Mouse (Mus musculus) hindbrain, embryonic 12.5 days (tissue): ENCODE measurements around the gene Dtnb. TPM values are rescaled to one million over a fixed set of nuclear protein-coding genes. Genes with fewer than 3 reads are reported as not detected.

Source experiments
- ATAC-seq: fragments of 200-750 bp; cut with Nextera tagmentation; 2 replicates; pipeline ENCODE4 v1.8.0; 2017; ENCODE audit warnings: moderate TSS enrichment; ENCODE audit not compliant: low FRiP score
- H3K27ac ChIP-seq: fragments of 300-500 bp; sonication (generic); 2 replicates; pipeline ENCODE4 v1.5.1; 2016; ENCODE audit warnings: mild to moderate bottlenecking
- H3K27me3 ChIP-seq: fragments of 300-500 bp; sonication (generic); 2 replicates; pipeline ENCODE4 v1.6.1; 2016; ENCODE audit warnings: mild to moderate bottlenecking
- H3K36me3 ChIP-seq: fragments of 300-500 bp; sonication (generic); 2 replicates; pipeline ENCODE4 v1.6.1; 2016; ENCODE audit warnings: mild to moderate bottlenecking
- H3K4me1 ChIP-seq: fragments of 300-500 bp; sonication (generic); 2 replicates; pipeline ENCODE4 v1.6.1; 2016
- H3K4me2 ChIP-seq: fragments of 300-500 bp; sonication (generic); replicated peaks from 2 replicates; pipeline ENCODE4 v1.6.1; 2016; ENCODE audit warnings: mild to moderate bottlenecking
- H3K4me3 ChIP-seq: fragments of 300-500 bp; sonication (generic); 2 replicates; pipeline ENCODE4 v1.5.1; 2016; ENCODE audit warnings: mild to moderate bottlenecking
- H3K9ac ChIP-seq: fragments of 300-500 bp; sonication (generic); 2 replicates; pipeline ENCODE4 v1.6.1; 2016; ENCODE audit warnings: mild to moderate bottlenecking, moderate library complexity
- H3K9me3 ChIP-seq: fragments of 300-500 bp; sonication (generic); replicated peaks from 2 replicates; pipeline ENCODE4 v1.6.1; 2016; ENCODE audit warnings: mild to moderate bottlenecking
- WGBS: fragments of 180-500 bp; shearing (Covaris S2); methylation state at CpG from one replicate; pipeline ENCODE4 v1.1.7; 2016; 5-methylcytosine and 5-hydroxymethylcytosine counted together
- polyA plus RNA-seq: library from polyadenylated mRNA; unstranded; fragments of >200 nt; fragmentation: Nextera tagmentation; extraction: Ambion mirVana; gene quantifications from 2 replicates; pipeline ENCODE4 v1.2.1, GENCODE M21; 2016

The Dtnb gene
- polyA plus RNA-seq, 1 experiment from 2014 or later: 44.3 TPM

DNA sequence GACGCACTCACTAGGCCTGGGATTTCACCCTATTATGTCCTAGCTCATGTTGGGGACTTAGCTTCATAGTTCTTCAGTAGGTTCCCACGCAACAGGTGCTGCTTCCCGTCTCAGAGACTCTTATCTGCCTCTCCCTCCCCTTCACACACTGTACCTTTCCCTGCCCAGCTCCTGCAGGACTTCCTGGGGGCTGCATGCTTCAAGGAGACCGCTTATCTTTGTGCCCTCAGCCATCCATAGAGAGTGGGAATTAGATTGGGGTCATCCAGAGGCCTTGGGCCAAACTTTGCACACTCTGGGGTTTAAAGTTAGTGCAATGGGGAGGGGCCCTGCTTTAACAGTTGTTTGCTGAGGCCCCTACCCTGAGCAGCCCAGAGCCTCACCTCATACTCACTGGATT, 212.5 kb downstream of the Dtnb start:
- Histone ChIP-seq H3K9ac (no peak overlapping the region), H3K27me3 (no peaks in the 10 kb centered on the region), H3K4me3 (no peak overlapping the region), H3K4me2 (no peak overlapping the region), H3K27ac (no peak overlapping the region), H3K4me1 (peaks cover 48% of the 10 kb centered on the region), H3K36me3 (no peaks in the 10 kb centered on the region), H3K9me3 (no peaks in the 10 kb centered on the region)
- no peak for ATAC-seq
- 78% methylated on average over 4 of the region's 4 CpGs for WGBS

DNA sequence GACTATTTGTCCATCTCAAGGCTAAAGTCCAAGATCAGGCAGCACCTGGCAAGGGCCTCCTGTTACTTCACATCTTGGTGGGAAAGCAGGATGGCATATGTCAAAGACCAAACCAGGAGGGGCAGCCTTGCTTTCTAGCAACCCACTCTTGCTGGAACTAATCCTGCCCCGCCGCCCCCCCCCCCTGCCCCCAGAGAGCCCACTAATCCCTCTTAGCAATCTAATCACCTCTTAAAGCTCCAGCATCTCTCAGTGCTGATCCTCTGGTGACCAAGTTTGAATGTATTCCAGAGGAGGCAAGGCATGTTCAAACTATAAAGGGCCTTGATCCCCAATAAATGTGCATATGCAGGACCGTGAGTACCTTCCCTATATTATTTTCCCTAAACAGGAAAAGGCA, 214.9 kb downstream of the Dtnb start:
- no peak overlapping the region for H3K9ac ChIP-seq
- no peak overlapping the region for H3K27ac ChIP-seq
- WGBS: 39% methylated on average over 3 of the region's 3 CpGs
- H3K36me3 ChIP-seq: no peaks in the 10 kb centered on the region
- no peak overlapping the region for H3K4me3 ChIP-seq
- H3K4me1 ChIP-seq: peaks cover 28% of the 10 kb centered on the region
- H3K27me3 ChIP-seq: no peaks in the 10 kb centered on the region
- H3K9me3 ChIP-seq: no peaks in the 10 kb centered on the region
- H3K4me2 ChIP-seq: no peak overlapping the region
- ATAC-seq: no peak

DNA sequence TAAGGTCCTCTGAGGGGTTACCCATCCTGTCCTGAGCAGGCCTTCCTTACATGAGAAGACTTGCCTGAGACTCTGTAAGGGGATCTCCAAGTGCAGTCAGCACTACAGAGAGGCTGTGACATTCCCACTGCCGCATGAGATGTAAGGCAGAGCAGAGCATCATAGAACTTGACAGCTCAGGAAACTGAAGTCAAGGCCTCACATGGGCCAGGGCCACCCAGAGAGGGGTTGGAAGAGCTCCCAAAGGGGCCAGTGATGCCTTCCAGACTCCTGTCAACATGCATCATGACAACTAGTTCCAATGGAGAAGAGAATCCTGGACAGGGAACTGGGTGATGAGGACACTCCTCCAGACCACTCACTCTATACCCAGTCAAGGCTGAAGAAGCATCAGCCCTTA, 215.4 kb downstream of the Dtnb start:
- Histone ChIP-seq H3K9me3 (no peaks in the 10 kb centered on the region), H3K4me2 (no peak overlapping the region), H3K4me1 (peaks cover 29% of the 10 kb centered on the region), H3K9ac (no peak overlapping the region), H3K27me3 (no peaks in the 10 kb centered on the region), H3K27ac (no peak overlapping the region), H3K36me3 (no peaks in the 10 kb centered on the region), H3K4me3 (no peak overlapping the region)
- WGBS: 59% methylated on average over 1 of the region's 1 CpGs
- ATAC-seq: no peak

DNA sequence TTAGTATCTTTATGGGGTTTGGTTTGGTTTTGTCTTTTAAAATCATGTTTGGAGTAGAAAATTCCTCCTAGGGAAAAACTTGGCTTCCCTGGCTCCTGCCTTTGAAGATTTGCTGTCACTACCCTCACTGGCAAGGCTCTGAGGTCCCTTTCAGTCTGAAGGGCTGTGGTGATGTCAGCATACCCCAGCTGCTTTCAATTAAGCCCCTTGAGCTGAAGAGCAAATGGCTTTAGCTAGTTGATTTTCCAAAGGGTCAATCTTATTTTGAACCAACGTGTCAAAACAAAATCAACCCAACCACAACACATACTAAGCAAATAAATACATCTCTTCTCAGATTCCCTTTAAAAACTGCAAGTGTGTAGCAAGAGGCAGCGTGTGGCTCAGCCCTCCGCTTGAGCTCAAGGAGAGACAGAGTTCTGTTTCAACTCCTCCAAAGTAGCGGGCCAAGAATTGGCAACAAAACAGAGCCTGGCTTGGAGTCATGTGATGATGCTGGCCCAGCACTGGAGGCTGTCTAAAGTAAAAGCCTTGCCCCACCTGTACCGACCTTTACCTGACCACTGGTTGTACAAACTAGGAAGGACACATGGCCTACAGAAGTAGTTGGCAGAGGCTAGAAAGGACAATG, 216.4 kb downstream of the Dtnb start:
- Histone ChIP-seq H3K9me3 (no peaks in the 10 kb centered on the region), H3K4me2 (no peak overlapping the region), H3K9ac (no peak overlapping the region), H3K4me1 (peaks cover 20% of the 10 kb centered on the region), H3K27me3 (no peaks in the 10 kb centered on the region), H3K4me3 (no peak overlapping the region), H3K36me3 (no peaks in the 10 kb centered on the region), H3K27ac (0 out of 2 replicates have a peak overlapping the region, but pooled peaks have one; percentile 25)
- WGBS: 65% methylated on average over 5 of the region's 5 CpGs
- no peak for ATAC-seq

DNA sequence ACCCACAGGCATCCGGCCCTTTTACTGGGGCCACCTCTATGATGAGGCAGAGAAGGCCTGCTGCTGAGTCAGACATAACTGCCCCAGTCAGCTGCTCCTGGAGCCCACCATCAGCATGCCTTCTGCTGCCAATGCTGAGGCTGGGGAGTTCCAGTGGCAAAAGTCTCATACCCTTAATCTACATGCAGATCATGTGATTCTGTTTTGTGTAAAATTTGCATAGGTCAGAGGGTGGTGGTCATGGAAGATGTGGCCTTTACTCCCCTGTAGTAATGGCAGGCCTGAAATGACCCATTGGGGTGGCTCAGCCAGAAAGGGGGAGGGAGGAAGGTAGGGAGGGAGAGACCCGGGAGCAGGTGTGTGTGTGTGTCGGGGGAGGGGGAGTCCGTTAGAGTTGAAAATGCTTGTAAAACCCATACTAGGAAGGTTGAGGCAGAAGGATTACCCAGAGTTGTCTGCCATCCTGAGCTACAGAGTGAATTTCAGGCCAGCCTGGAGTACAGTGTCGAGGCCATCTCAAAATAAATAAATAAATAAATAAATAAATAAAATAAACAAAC, 217.5 kb downstream of the Dtnb start:
- H3K4me3 ChIP-seq: no peak overlapping the region
- H3K36me3 ChIP-seq: no peaks in the 10 kb centered on the region
- no peak overlapping the region for H3K27ac ChIP-seq
- H3K9me3 ChIP-seq: no peaks in the 10 kb centered on the region
- no peak overlapping the region for H3K4me2 ChIP-seq
- H3K4me1 ChIP-seq: peaks cover 15% of the 10 kb centered on the region
- WGBS: 69% methylated on average over 5 of the region's 5 CpGs
- no peak for ATAC-seq
- no peaks in the 10 kb centered on the region for H3K27me3 ChIP-seq
- no peak overlapping the region for H3K9ac ChIP-seq

DNA sequence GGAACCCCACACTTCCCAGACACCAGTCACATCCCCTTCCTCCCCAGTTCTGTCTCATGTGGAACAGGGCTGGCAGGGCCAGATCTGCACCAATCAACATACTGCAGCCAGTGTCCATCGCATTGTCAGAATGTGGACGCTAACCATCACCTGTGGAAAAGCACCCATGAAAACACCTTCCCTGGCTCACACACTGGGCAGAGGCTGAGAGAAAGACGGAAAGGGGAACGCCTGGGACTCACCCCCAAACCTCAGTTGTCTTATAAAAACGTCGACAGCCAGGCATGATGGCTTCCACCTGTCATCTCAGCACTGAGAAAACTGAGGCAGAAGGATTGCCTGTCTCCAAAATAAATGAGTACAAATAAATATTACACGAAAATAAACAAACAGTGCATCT, 219.1 kb downstream of the Dtnb start:
- no peak overlapping the region for H3K9ac ChIP-seq
- H3K4me3 ChIP-seq: no peak overlapping the region
- H3K27ac ChIP-seq: no peak overlapping the region
- H3K4me2 ChIP-seq: peak overlapping the region; percentile 59
- H3K36me3 ChIP-seq: no peaks in the 10 kb centered on the region
- 61% methylated on average over 7 of the region's 7 CpGs for WGBS
- ATAC-seq: peak; percentile 24; the same call in 1 of the 2 replicates
- peaks cover 12% of the 10 kb centered on the region for H3K4me1 ChIP-seq
- no peaks in the 10 kb centered on the region for H3K9me3 ChIP-seq
- no peaks in the 10 kb centered on the region for H3K27me3 ChIP-seq

DNA sequence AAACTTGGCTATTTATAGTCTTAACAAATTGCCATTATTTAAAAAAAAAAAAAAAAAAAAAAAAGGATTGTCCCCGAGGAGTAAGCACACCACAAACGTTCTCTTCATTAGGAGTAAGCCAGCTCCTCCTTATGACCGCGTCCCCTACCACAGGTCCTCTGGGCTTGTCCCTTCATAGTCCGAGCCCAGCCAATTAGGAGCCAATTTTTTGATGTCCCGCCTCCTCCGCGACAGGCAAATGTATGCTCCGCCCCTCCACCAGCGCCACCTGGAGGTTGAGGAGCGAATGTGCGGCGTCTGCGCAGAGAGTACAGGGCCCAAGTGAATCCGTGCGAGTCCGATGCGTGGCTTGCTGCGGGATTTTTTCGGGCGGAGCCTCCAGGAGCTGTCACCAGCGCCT, 219.6 kb downstream of the Dtnb start:
- peaks cover 12% of the 10 kb centered on the region for H3K4me1 ChIP-seq
- H3K36me3 ChIP-seq: no peaks in the 10 kb centered on the region
- no peak overlapping the region for H3K27ac ChIP-seq
- H3K4me3 ChIP-seq: peak overlapping the region; percentile 30
- WGBS: 1% methylated on average over 22 of the region's 22 CpGs
- H3K27me3 ChIP-seq: no peaks in the 10 kb centered on the region
- no peaks in the 10 kb centered on the region for H3K9me3 ChIP-seq
- H3K9ac ChIP-seq: peak overlapping the region; percentile 49; the same call in 1 of the 2 replicates
- peak overlapping the region; percentile 59 for H3K4me2 ChIP-seq
- peak; percentile 90 for ATAC-seq

DNA sequence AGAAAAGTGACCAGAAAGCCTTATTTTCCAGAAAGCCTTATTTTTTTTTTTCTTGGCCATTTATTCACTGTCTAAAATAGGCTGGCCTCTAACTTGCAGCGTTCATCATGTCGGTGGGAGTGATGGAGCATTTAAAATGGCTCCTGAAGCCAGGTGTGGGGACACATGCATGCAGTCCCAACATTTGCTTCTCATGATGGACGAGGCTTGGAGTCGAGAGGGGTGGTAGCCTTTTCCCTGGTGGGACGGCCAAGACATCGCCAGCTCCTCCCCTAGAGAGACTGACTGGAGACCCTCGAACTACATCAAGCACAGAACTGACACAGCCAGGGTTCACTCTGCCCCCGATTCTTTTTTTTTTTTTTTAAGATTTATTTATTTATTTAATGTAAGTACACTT, 220.1 kb downstream of the Dtnb start:
- peak; percentile 34; the same call in 1 of the 2 replicates for ATAC-seq
- Histone ChIP-seq H3K9me3 (no peaks in the 10 kb centered on the region), H3K4me3 (peak overlapping the region; percentile 30), H3K4me2 (peak overlapping the region; percentile 59), H3K4me1 (peaks cover 12% of the 10 kb centered on the region), H3K27me3 (no peaks in the 10 kb centered on the region), H3K27ac (no peak overlapping the region), H3K9ac (peak overlapping the region; percentile 49; the same call in 1 of the 2 replicates), H3K36me3 (no peaks in the 10 kb centered on the region)
- 22% methylated on average over 8 of the region's 8 CpGs for WGBS

DNA sequence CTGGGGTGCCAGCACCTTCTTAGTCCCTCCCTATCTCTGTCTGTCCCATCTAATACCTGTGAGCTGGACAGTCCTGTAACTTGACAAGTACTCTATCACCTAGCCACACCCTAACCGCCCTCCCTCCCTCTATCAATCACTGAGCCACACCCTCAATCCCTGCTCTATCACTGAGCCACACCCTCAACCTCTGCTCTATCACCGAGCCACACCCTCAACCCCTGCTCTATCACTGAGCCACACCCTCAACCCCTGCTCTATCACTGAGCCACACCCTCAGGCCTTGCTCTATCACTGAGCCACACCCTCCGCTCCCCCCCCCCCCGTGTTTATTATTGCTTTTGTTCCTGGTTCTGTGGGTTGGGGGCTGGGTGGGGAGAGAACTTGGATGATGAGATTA, 223.4 kb downstream of the Dtnb start:
- ATAC-seq: no peak
- no peak overlapping the region for H3K4me3 ChIP-seq
- 45% methylated on average over 4 of the region's 4 CpGs for WGBS
- H3K4me2 ChIP-seq: no peak overlapping the region
- H3K9me3 ChIP-seq: no peaks in the 10 kb centered on the region
- H3K36me3 ChIP-seq: no peaks in the 10 kb centered on the region
- H3K4me1 ChIP-seq: peaks cover 3% of the 10 kb centered on the region; the same call in 1 of the 2 replicates
- no peaks in the 10 kb centered on the region for H3K27me3 ChIP-seq
- no peak overlapping the region for H3K9ac ChIP-seq
- H3K27ac ChIP-seq: no peak overlapping the region

DNA sequence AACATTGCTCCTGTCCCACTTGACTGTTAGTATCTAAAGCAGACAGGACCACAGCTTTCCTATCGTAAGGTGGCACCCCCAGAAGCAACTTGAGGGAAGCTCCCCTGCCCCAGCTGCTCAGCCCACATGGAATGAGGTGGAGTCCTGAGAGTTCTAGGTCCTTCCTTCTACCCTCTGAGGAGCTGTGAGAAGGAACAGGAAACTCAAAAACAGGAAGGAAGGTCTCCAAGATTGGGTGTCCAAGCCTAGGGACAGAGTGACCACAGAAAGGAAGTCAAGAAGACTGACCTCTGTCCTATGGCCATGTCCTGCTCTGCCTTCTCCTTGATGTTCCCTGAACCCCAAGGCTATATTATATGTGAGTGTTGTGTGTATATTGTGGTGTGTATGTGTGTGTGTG, 227.4 kb downstream of the Dtnb start:
- no peak for ATAC-seq
- Histone ChIP-seq H3K27me3 (peaks cover 11% of the 10 kb centered on the region; the same call in 1 of the 2 replicates), H3K27ac (no peak overlapping the region), H3K9me3 (no peaks in the 10 kb centered on the region), H3K9ac (no peak overlapping the region), H3K4me2 (no peak overlapping the region), H3K4me1 (no peaks in the 10 kb centered on the region), H3K4me3 (no peak overlapping the region), H3K36me3 (no peaks in the 10 kb centered on the region)
- WGBS: 91% methylated on average over 1 of the region's 1 CpGs

DNA sequence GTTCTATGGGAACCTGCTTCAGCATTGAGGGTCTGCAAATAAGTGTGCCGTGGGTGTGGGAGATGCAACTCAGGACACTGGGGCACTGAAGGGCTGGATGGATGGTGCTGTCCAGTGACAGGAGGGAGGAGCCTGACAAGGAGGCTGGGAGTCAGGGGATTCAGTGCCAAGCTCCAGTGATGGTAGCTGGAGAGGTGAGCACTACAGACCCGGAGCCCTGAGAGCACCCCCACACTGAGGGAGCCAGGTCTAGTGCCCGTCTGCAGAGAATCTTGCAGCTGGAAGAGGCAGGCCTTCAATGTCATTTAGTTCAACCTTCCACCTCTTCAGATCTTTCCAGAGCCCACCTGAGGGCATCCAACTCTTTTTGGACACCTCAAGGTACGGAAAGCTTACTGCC, 233.7 kb downstream of the Dtnb start, which contains the start of gene Dnmt3a:
Gene Dnmt3a (plus strand): TSS at position 156 of the 400 bp plus-strand sequence.
- Histone ChIP-seq H3K9ac (peak within 1 kb of the TSS; percentile 91), H3K9me3 (no peaks in the 10 kb centered on the region), H3K27ac (peak within 1 kb of the TSS; percentile 91), H3K4me3 (peak within 1 kb of the TSS; percentile 97), H3K36me3 (no peaks in the 10 kb centered on the region), H3K4me2 (peak within 1 kb of the TSS; percentile 75), H3K4me1 (peaks cover 31% of the 10 kb centered on the region), H3K27me3 (peaks cover 11% of the 10 kb centered on the region; the same call in 1 of the 2 replicates)
- peak; percentile 18 for ATAC-seq
- WGBS: 23% methylated on average over 4 of the region's 4 CpGs

DNA sequence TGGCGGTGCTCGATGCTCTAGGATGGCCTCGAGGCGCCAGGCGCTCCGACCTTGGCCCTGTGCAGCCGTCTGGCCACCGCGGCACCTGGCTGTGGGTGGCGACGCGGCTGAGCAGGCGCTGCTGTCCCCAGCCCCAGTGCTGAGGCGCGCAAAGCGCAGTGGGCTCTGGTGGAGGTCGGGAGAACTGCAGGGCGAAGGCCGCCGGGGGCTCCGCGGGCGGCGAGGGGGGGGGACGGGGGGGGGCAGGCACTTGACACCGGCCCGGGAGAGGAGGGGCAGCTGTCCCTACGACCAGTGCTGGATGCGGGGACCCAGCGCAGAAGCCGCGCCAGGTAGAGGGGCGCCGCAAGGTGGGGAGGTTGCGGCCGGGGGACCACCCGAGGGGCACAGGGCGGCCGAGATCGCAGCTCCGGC, 234.1 kb downstream of the Dtnb start:
- peak; percentile 83 for ATAC-seq
- Histone ChIP-seq H3K9ac (peak overlapping the region; percentile 91), H3K27ac (peak overlapping the region; percentile 91), H3K9me3 (no peaks in the 10 kb centered on the region), H3K4me1 (peaks cover 34% of the 10 kb centered on the region), H3K27me3 (peaks cover 11% of the 10 kb centered on the region; the same call in 1 of the 2 replicates), H3K4me3 (peak overlapping the region; percentile 97), H3K36me3 (no peaks in the 10 kb centered on the region), H3K4me2 (peak overlapping the region; percentile 75)
- under 1% methylated on average over 34 of the region's 41 CpGs for WGBS
